Mouse (Mus musculus): Measurements from ENCODE around the gene Gm4307.
"Not testable (repeated sequence)": the region's sequence is repeated elsewhere in the genome, so short reads cannot be mapped to it uniquely, and the experiment has no call there.

GRCm38 (mm10) chr10:100340536-100340935, 20.6 kb upstream of the Gm4307 start, which contains the start of gene Gm4302:
- not testable (repeated sequence) for TF ChIP-seq POLR2A (IDR thresholded peaks at IDR 0.05; ENCODE audit: low read depth, low read length); CTCF (IDR thresholded peaks at IDR 0.05; ENCODE audit: extremely low read depth, insufficient read depth, insufficient read length, insufficient replicate concordance)

Measured in spleen, adult 2 months (tissue).